Mouse (Mus musculus): Measurements from ENCODE around the gene Tgif2. TPM values are rescaled to one million over a fixed set of nuclear protein-coding genes. Genes with fewer than 3 reads are reported as not detected.
"Not testable (repeated sequence)": the region's sequence is repeated elsewhere in the genome, so short reads cannot be mapped to it uniquely, and the experiment has no call there.

Gene Tgif2
- polyA plus RNA-seq, 1 experiment, result 0.09 TPM

DNA sequence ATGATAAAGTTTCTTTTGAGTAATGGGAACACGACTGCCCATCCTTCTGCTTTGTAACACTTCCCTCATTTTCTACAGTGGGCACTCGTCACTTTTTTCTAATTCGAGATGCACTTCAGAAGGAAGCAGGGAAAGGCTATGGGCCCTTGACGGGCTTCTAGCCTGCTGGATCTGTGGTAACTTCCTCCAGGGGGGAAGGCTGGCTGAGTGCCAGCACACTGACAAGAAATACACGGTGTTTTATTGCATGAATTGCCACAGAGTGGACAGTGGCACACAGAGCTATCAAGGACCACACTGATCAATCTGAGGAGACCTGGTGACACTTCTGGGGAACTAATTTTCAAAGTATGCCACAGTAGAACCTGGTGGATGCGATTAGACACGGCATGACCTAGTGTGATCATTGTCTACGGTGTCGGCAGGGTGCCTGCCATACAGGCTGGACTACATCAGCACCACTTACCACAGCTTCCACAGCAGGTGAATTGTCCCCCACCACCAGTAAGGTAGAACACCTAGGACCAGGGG, 56.6 kb downstream of the Tgif2 start:
- Histone ChIP-seq H3K4me1 (ENCODE audit: control insufficient read depth) (peaks cover 43% of the 10 kb centered on the region), H3K4me3 (replicated peaks) (no peak overlapping the region), H3K27me3 (ENCODE audit: control insufficient read depth) (peaks cover 2% of the 10 kb centered on the region; the same call in 1 of the 2 replicates), H3K9me3 (ENCODE audit: control insufficient read depth, low read length) (no peaks in the 10 kb centered on the region), H3K36me3 (ENCODE audit: control insufficient read depth) (no peaks in the 10 kb centered on the region)
- TF ChIP-seq TAL1 (IDR thresholded peaks at IDR 0.05; ENCODE audit: low read length), result no peak
- no peak for TF ChIP-seq GATA1 (IDR thresholded peaks at IDR 0.05; ENCODE audit: low read length)

DNA sequence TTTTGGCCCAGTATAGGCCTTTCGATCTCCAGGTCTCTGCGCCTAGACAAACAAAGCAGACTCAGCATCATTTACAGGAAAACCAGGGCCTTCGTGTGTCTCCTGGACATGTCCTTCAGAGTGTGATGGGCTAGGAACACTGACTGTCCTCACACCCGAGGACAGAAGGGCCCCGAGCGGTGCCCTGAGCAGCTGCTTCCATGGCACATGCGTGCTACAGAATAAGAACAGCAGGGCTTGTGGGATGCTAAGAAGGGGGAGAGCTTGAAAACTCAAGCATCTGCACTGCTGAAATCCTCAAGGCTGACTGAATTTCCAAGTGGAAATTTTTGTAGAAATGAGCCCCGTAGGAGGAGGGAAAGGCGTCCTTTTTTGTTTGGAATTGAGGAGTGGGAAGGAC, 57.2 kb downstream of the Tgif2 start:
- TF ChIP-seq GATA1 (IDR thresholded peaks at IDR 0.05; ENCODE audit: low read length) (no peak), TAL1 (IDR thresholded peaks at IDR 0.05; ENCODE audit: low read length) (no peak)

DNA sequence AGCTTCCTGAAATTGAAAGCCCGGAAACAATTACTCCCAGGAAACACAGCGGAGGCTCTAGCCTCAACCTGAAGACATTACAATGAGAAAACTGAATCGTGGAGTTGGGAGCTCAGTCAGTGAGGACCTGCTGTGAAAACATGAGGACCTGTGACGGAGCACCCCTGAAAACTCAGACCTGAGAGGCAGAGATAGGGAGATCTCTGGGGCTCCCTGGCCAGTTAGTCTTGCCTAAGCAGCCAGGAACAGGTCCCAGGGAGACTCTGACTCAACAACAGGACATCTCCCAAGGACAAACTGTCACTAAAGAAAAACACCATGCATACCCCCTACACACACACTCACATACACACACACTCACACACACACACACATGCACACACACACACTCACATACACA, 58.6 kb downstream of the Tgif2 start:
- Histone ChIP-seq H3K36me3 (ENCODE audit: control insufficient read depth) (no peaks in the 10 kb centered on the region), H3K4me1 (ENCODE audit: control insufficient read depth) (peaks cover 43% of the 10 kb centered on the region), H3K9me3 (ENCODE audit: control insufficient read depth, low read length) (no peaks in the 10 kb centered on the region), H3K27me3 (ENCODE audit: control insufficient read depth) (peaks cover 2% of the 10 kb centered on the region; the same call in 1 of the 2 replicates), H3K4me3 (replicated peaks) (no peak overlapping the region)
- TF ChIP-seq GATA1 (IDR thresholded peaks at IDR 0.05; ENCODE audit: low read length), result no peak
- TF ChIP-seq TAL1 (IDR thresholded peaks at IDR 0.05; ENCODE audit: low read length), result no peak

More for the DNA sequence above, 57.2 kb downstream of the Tgif2 start:
- no peaks in the 10 kb centered on the region for H3K36me3 ChIP-seq (ENCODE audit: control insufficient read depth)
- no peak overlapping the region for H3K4me3 ChIP-seq (replicated peaks)
- H3K9me3 ChIP-seq (ENCODE audit: control insufficient read depth, low read length), result no peaks in the 10 kb centered on the region
- peaks cover 43% of the 10 kb centered on the region for H3K4me1 ChIP-seq (ENCODE audit: control insufficient read depth)
- H3K27me3 ChIP-seq (ENCODE audit: control insufficient read depth), result peaks cover 2% of the 10 kb centered on the region; the same call in 1 of the 2 replicates

DNA sequence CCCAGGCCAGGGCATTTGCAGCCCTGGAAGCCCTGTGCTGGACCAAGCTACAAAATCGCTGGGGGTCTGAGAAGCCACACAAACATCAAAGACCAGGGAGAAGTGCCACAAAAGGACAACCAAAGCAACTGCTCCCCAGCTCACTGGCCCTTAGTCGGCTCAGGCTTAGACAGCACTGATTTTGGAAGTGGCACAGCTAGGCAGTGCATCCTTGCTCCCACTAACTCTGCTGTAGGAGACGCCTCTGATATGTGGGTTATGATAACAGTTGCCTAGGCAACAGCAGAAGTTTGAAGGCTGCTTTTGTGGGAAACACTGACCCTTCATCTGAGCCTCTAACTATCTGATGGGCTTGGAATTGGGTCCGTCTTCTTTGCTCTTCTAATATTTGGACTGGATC, 59.4 kb downstream of the Tgif2 start:
- TF ChIP-seq GATA1 (IDR thresholded peaks at IDR 0.05; ENCODE audit: low read length) (no peak; the same call in 1 of the 2 replicates), TAL1 (IDR thresholded peaks at IDR 0.05; ENCODE audit: low read length) (no peak)
- H3K4me3 ChIP-seq (replicated peaks), result no peak overlapping the region
- peaks cover 2% of the 10 kb centered on the region; the same call in 1 of the 2 replicates for H3K27me3 ChIP-seq (ENCODE audit: control insufficient read depth)
- H3K4me1 ChIP-seq (ENCODE audit: control insufficient read depth), result peaks cover 41% of the 10 kb centered on the region
- H3K36me3 ChIP-seq (ENCODE audit: control insufficient read depth), result no peaks in the 10 kb centered on the region
- no peaks in the 10 kb centered on the region for H3K9me3 ChIP-seq (ENCODE audit: control insufficient read depth, low read length)

DNA sequence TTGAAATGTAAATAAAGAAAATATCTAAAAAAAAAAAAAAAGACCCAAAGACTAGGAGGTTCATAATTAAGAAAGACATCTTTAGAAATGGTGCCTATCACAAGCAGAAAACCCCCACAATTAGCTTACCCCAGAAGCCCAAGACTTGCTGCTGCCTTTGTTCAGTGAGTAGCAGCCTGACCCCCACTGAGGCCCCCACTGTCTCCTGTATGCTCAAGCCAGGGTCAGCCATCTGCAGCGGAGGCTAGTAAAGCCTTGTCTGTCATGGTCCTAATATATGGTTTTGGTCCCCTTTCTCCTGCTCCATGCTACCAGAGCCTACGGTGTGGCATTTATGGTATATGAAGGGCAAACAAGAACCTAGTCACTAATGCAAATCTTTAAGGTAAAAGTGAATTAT, 61.5 kb downstream of the Tgif2 start:
- Histone ChIP-seq H3K9me3 (ENCODE audit: control insufficient read depth, low read length) (no peaks in the 10 kb centered on the region), H3K4me3 (replicated peaks) (no peak overlapping the region), H3K36me3 (ENCODE audit: control insufficient read depth) (no peaks in the 10 kb centered on the region), H3K27me3 (ENCODE audit: control insufficient read depth) (peaks cover 2% of the 10 kb centered on the region; the same call in 1 of the 2 replicates), H3K4me1 (ENCODE audit: control insufficient read depth) (peaks cover 32% of the 10 kb centered on the region)
- no peak for TF ChIP-seq TAL1 (IDR thresholded peaks at IDR 0.05; ENCODE audit: low read length)

DNA sequence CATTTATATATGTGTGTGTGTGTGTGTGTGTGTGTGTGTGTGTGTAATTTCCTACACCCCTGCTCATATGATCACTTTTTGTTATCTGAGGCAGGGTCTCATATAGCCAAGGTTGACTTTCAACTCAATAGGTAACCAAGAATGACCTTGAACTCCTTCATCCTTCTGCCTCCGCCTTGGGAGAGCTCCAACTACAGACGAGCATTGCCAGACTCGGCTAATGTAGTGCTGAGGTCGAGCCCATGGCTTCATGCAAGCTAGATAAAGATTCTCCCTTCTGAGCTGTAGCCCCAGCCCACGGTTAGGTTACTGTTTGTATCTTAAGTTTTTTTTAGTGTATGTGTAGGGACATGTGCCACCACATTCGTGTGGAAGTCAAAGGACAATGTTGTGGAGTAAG, 62.1 kb downstream of the Tgif2 start:
- Histone ChIP-seq H3K36me3 (ENCODE audit: control insufficient read depth) (no peaks in the 10 kb centered on the region), H3K4me3 (replicated peaks) (no peak overlapping the region), H3K9me3 (ENCODE audit: control insufficient read depth, low read length) (no peaks in the 10 kb centered on the region), H3K4me1 (ENCODE audit: control insufficient read depth) (peaks cover 27% of the 10 kb centered on the region), H3K27me3 (ENCODE audit: control insufficient read depth) (peaks cover 2% of the 10 kb centered on the region; the same call in 1 of the 2 replicates)
- TF ChIP-seq GATA1 (IDR thresholded peaks at IDR 0.05; ENCODE audit: low read length) (no peak), TAL1 (IDR thresholded peaks at IDR 0.05; ENCODE audit: low read length) (no peak)

DNA sequence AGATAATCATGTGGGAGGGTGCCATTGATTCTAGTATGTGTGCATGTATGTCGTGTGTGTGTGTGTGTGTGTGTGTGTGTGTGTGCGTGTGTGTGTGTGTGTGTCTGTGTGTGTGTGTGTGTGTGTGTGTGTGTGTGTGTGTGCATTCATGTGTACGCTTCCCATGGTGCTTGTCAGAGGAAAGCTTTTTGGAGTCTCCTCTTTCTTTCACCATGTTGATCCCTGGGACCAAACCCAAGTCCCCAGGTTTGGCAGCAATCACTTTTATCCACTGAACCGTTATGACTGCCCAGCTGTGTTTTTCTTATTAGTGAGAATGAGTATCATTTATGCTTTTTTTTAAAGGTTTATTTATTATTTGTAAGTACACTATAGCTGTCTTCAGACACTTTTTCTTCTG, 62.6 kb downstream of the Tgif2 start:
- not testable (repeated sequence) for H3K36me3 ChIP-seq (ENCODE audit: control insufficient read depth); H3K4me3 ChIP-seq (replicated peaks); H3K9me3 ChIP-seq (ENCODE audit: control insufficient read depth, low read length); H3K27me3 ChIP-seq (ENCODE audit: control insufficient read depth)
- H3K4me1 ChIP-seq (ENCODE audit: control insufficient read depth), result peaks cover 24% of the 10 kb centered on the region

DNA sequence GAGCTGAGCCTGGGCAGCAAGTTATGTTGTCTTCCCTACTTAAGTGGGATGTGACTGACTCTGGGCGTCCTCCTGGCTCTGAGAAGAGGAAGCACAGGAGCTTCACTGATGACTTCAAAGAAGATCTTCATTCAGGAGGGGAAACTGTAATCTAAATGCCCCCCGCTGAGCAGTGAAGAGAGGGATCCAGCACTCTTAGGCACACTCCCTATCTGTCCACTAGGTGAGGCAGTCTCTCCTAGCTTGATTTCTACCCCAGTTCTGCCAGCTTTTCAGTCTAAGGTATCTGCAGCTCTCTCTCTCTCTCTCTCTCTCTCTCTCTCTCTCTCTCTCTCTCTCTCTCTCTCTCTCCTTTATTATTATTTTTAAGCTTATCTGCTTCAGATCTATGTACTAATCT, 63.6 kb downstream of the Tgif2 start:
- Histone ChIP-seq H3K4me1 (ENCODE audit: control insufficient read depth) (peaks cover 15% of the 10 kb centered on the region), H3K27me3 (ENCODE audit: control insufficient read depth) (no peaks in the 10 kb centered on the region), H3K9me3 (ENCODE audit: control insufficient read depth, low read length) (no peaks in the 10 kb centered on the region)

More for the DNA sequence above, 63.6 kb downstream of the Tgif2 start:
- Histone ChIP-seq H3K36me3 (ENCODE audit: control insufficient read depth) (no peaks in the 10 kb centered on the region), H3K4me3 (replicated peaks) (no peak overlapping the region)
- TF ChIP-seq TAL1 (IDR thresholded peaks at IDR 0.05; ENCODE audit: low read length) (no peak), GATA1 (IDR thresholded peaks at IDR 0.05; ENCODE audit: low read length) (no peak)

Other genes with a start within 250 kb of the Tgif2 start
- gene Dlgap4, start 226.3 kb upstream of the Tgif2 start, polyA plus RNA-seq (2012), result 1.3 and 2.2 TPM in 2 replicates
- gene Myl9, start 64.6 kb upstream of the Tgif2 start, polyA plus RNA-seq (2012), result 0.10 and 0.13 TPM in 2 replicates
- gene 4930518I15Rik, start 17.9 kb downstream of the Tgif2 start, polyA plus RNA-seq (2012), result 0.04 TPM in 1 of 2 replicates, not detected in the other
- 8.9 and 10.3 TPM in 2 replicates for gene Rab5if, start 23.1 kb downstream of the Tgif2 start, polyA plus RNA-seq (2012)
- 0.02 and 0.03 TPM in 2 replicates for gene Sla2, start 47.2 kb downstream of the Tgif2 start, polyA plus RNA-seq (2012)
- 1.6 and 2.0 TPM in 2 replicates for gene Ndrg3, start 152.0 kb downstream of the Tgif2 start, polyA plus RNA-seq (2012)
- 0.74 and 0.79 TPM in 2 replicates for gene Dsn1, start 167.1 kb downstream of the Tgif2 start, polyA plus RNA-seq (2012)
- gene Soga1, start 239.2 kb downstream of the Tgif2 start, polyA plus RNA-seq (2012), result 0.08 and 0.14 TPM in 2 replicates
- not detected in 2 replicates for gene Tldc2, start 247.0 kb downstream of the Tgif2 start, polyA plus RNA-seq (2012)